Mouse (Mus musculus) limb, embryonic 14.5 days (tissue): ENCODE results near the gene Man2a1. TPM values are rescaled to one million over a fixed set of nuclear protein-coding genes. Genes with fewer than 3 reads are reported as not detected.

Experiments used
- ATAC-seq: fragments of 200-750 bp; cut with Nextera tagmentation; 2 replicates; pipeline ENCODE4 v1.8.0; 2017; ENCODE audit warnings: low read depth, moderate number of reproducible peaks, moderate TSS enrichment; ENCODE audit not compliant: low FRiP score
- DNase-seq: peaks from one replicate; pipeline ENCODE4 v3.0.0-alpha.2; 2015; ENCODE audit warnings: low spot score
- H3K27ac ChIP-seq: fragments of 300-500 bp; sonication (generic); replicated peaks from 2 replicates; pipeline ENCODE4 v1.5.1; 2014; ENCODE audit warnings: low read depth, mild to moderate bottlenecking, low read length, moderate library complexity, mixed read lengths
- H3K27me3 ChIP-seq: fragments of 300-500 bp; sonication (generic); 2 replicates; pipeline ENCODE4 v1.6.1; 2014; ENCODE audit warnings: low read length, mixed read lengths; ENCODE audit not compliant: control insufficient read depth, insufficient read depth
- H3K36me3 ChIP-seq: fragments of 300-500 bp; sonication (generic); 2 replicates; pipeline ENCODE4 v1.6.1; 2014; ENCODE audit warnings: mild to moderate bottlenecking, low read length, moderate library complexity, mixed read lengths; ENCODE audit not compliant: control insufficient read depth, insufficient read depth
- H3K4me1 ChIP-seq: fragments of 300-500 bp; sonication (generic); 2 replicates; pipeline ENCODE4 v1.6.1; 2014; ENCODE audit warnings: antibody characterized with exemption, low read length, mixed read lengths; ENCODE audit not compliant: control insufficient read depth, insufficient read depth
- H3K4me2 ChIP-seq: fragments of 300-500 bp; sonication (generic); replicated peaks from 2 replicates; pipeline ENCODE4 v1.6.1; 2014; ENCODE audit warnings: low read depth, mild to moderate bottlenecking, low read length, moderate library complexity; ENCODE audit not compliant: severe bottlenecking
- H3K4me3 ChIP-seq: fragments of 300-500 bp; sonication (generic); replicated peaks from 2 replicates; pipeline ENCODE4 v1.5.1; 2014; ENCODE audit warnings: low read length
- H3K9ac ChIP-seq: fragments of 300-500 bp; sonication (generic); 2 replicates; pipeline ENCODE4 v1.6.1; 2014; ENCODE audit warnings: mild to moderate bottlenecking, low read depth, low read length, moderate library complexity; ENCODE audit not compliant: severe bottlenecking
- H3K9me3 ChIP-seq: fragments of 300-500 bp; sonication (generic); 2 replicates; pipeline ENCODE4 v1.6.1; 2016; ENCODE audit warnings: low read length; ENCODE audit not compliant: control insufficient read depth
- POLR2A ChIP-seq: fragments of 200-500 bp; IDR thresholded peaks from 2 replicates; pipeline ENCODE4 v1.8.0; 2012; ENCODE audit warnings: inconsistent platforms, mild to moderate bottlenecking, moderate library complexity, borderline replicate concordance; ENCODE audit not compliant: insufficient read depth, insufficient read length; ENCODE audit errors: extremely low read depth
- WGBS: fragments of 180-500 bp; shearing (Covaris S2); extraction: QIAGEN DNeasy Blood & Tissue Kit; methylation state at CpG from one replicate; pipeline ENCODE4 v1.1.7; 2014; 5-methylcytosine and 5-hydroxymethylcytosine counted together
- polyA plus RNA-seq, 2 experiments: library from polyadenylated mRNA; depleted of rRNA in 1 of 2; stranded (reverse) in 1 of 2; unstranded in 1 of 2; fragments of >200 nt; fragmentation: Nextera tagmentation in 1 of 2; extraction: Ambion mirVana in 1 of 2; gene quantifications; 2 replicates each; pipeline versions ENCODE4 v1.2.1 to v1.2.3; 2012 to 2014

Gene Man2a1
- polyA plus RNA-seq, 2 experiments = 12.5 to 31.9 TPM

- H3K27me3 ChIP-seq = no peaks in the 10 kb centered on the region
- no peak overlapping the region for H3K27ac ChIP-seq
- no peak for TF ChIP-seq POLR2A
- H3K4me2 ChIP-seq = no peak overlapping the region
- ATAC-seq = no peak
- H3K9ac ChIP-seq = no peak overlapping the region
- WGBS = 85% methylated on average over 9 of the region's 9 CpGs
- H3K9me3 ChIP-seq = 0 out of 2 replicates have a peak, but pooled peaks cover 2% of the 10 kb centered on the region
- no peak overlapping the region for H3K4me3 ChIP-seq
- peaks cover 17% of the 10 kb centered on the region for H3K4me1 ChIP-seq
- peaks cover 23% of the 10 kb centered on the region for H3K36me3 ChIP-seq
- DNase-seq = no peak
These were observed 46.9 kb downstream of the Man2a1 start for GRCm38 (mm10) chr17:64647396-64647795.

- ATAC-seq (no peak), DNase-seq (no peak)
- 51% methylated on average over 9 of the region's 9 CpGs for WGBS
- H3K27me3 ChIP-seq = no peaks in the 10 kb centered on the region
- 0 out of 2 replicates have a peak, but pooled peaks cover 5% of the 10 kb centered on the region for H3K9me3 ChIP-seq
- no peak overlapping the region for H3K9ac ChIP-seq
- no peak overlapping the region for H3K4me3 ChIP-seq
- no peak overlapping the region for H3K4me2 ChIP-seq
- no peaks in the 10 kb centered on the region for H3K4me1 ChIP-seq
- no peak for TF ChIP-seq POLR2A
- H3K27ac ChIP-seq = no peak overlapping the region
- peaks cover 28% of the 10 kb centered on the region for H3K36me3 ChIP-seq
These were observed 50.2 kb downstream of the Man2a1 start for GRCm38 (mm10) chr17:64650702-64651101.

GRCm38 (mm10) chr17:64653621-64654020, 53.1 kb downstream of the Man2a1 start:
- Histone ChIP-seq H3K4me1 (no peaks in the 10 kb centered on the region), H3K9ac (no peak overlapping the region), H3K36me3 (peaks cover 32% of the 10 kb centered on the region), H3K27me3 (no peaks in the 10 kb centered on the region), H3K9me3 (0 out of 2 replicates have a peak, but pooled peaks cover 5% of the 10 kb centered on the region), H3K4me3 (no peak overlapping the region), H3K4me2 (no peak overlapping the region), H3K27ac (no peak overlapping the region)
- 94% methylated on average over 2 of the region's 2 CpGs for WGBS
- DNase-seq = no peak
- no peak for ATAC-seq
- no peak for TF ChIP-seq POLR2A

GRCm38 (mm10) chr17:64659682-64660081, 59.1 kb downstream of the Man2a1 start:
- ATAC-seq (no peak), DNase-seq (no peak)
- Histone ChIP-seq H3K27ac (no peak overlapping the region), H3K4me2 (no peak overlapping the region), H3K9me3 (0 out of 2 replicates have a peak, but pooled peaks cover 5% of the 10 kb centered on the region), H3K36me3 (peaks cover 23% of the 10 kb centered on the region), H3K4me1 (no peaks in the 10 kb centered on the region), H3K4me3 (no peak overlapping the region), H3K27me3 (no peaks in the 10 kb centered on the region), H3K9ac (no peak overlapping the region)
- WGBS = 93% methylated on average over 4 of the region's 4 CpGs
- TF ChIP-seq POLR2A = no peak

GRCm38 (mm10) chr17:64666518-64666917, 66.0 kb downstream of the Man2a1 start:
- no peak overlapping the region for H3K9ac ChIP-seq
- H3K4me3 ChIP-seq = no peak overlapping the region
- H3K27me3 ChIP-seq = no peaks in the 10 kb centered on the region
- DNase-seq (no peak), ATAC-seq (no peak)
- peaks cover 24% of the 10 kb centered on the region for H3K36me3 ChIP-seq
- H3K9me3 ChIP-seq = 0 out of 2 replicates have a peak, but pooled peaks cover 5% of the 10 kb centered on the region
- WGBS = 79% methylated on average over 4 of the region's 4 CpGs
- no peak overlapping the region for H3K27ac ChIP-seq
- H3K4me2 ChIP-seq = no peak overlapping the region
- no peak for TF ChIP-seq POLR2A
- H3K4me1 ChIP-seq = no peaks in the 10 kb centered on the region

- WGBS = 82% methylated on average over 5 of the region's 5 CpGs
- Histone ChIP-seq H3K27me3 (no peaks in the 10 kb centered on the region), H3K27ac (no peak overlapping the region), H3K4me2 (no peak overlapping the region), H3K4me1 (no peaks in the 10 kb centered on the region), H3K36me3 (peaks cover 34% of the 10 kb centered on the region), H3K4me3 (no peak overlapping the region), H3K9me3 (no peaks in the 10 kb centered on the region), H3K9ac (no peak overlapping the region)
- DNase-seq (no peak), ATAC-seq (no peak)
- no peak for TF ChIP-seq POLR2A
These were observed 68.0 kb downstream of the Man2a1 start for GRCm38 (mm10) chr17:64668504-64668903.
